Mouse (Mus musculus) bone marrow, adult 2 months (tissue): ENCODE measurements around the gene Nudt22.

Experiments used
- CTCF ChIP-seq: fragments of 200-500 bp; IDR thresholded peaks from 2 replicates; pipeline ENCODE4 v1.5.1; 2011; ENCODE audit warnings: low read length, control low read depth; ENCODE audit not compliant: control insufficient read depth, insufficient read depth
- POLR2A ChIP-seq: fragments of 200-500 bp; IDR thresholded peaks from 2 replicates; pipeline ENCODE4 v1.6.1; 2011; ENCODE audit warnings: low read depth, mild to moderate bottlenecking, control low read depth, low read length, borderline replicate concordance; ENCODE audit not compliant: control insufficient read depth

DNA sequence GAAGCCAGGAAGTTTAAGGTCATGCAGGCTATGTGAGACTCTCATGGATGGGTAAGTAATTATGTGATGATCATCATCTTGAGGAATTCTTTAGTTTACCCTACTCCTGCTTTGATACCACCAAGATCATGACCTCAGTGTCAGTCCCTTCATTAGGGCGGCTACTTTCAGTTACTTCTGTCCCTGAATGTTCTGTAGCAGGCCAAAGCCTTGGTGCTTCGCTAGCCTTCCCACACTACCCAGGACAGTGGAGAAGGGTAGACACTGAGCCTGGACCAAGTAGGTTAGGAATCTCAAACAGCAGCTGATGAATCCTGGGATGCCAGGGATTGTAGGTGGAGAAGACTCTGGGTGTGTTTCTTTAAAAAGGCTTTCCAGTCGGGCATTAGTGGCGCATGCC lies 14.5 kb downstream of the Nudt22 start:
- TF ChIP-seq POLR2A = no peak
- TF ChIP-seq CTCF = no peak
